Mouse (Mus musculus) hindbrain, embryonic 14.5 days (tissue): ENCODE measurements around the gene Acadvl. TPM values are rescaled to one million over a fixed set of nuclear protein-coding genes. Genes with fewer than 3 reads are reported as not detected.

Experiments
- ATAC-seq: fragments of 200-750 bp; cut with Nextera tagmentation; 2 replicates; pipeline ENCODE4 v1.8.0; 2017; ENCODE audit warnings: moderate number of reproducible peaks, mild to moderate bottlenecking, moderate TSS enrichment, moderate library complexity; ENCODE audit not compliant: low FRiP score
- DNase-seq: peaks from one replicate; pipeline ENCODE4 v3.0.0-alpha.2; 2015; ENCODE audit warnings: low spot score
- H3K27ac ChIP-seq: fragments of 300-500 bp; sonication (generic); 2 replicates; pipeline ENCODE4 v1.5.1; 2014; ENCODE audit warnings: mild to moderate bottlenecking, moderate library complexity
- H3K27me3 ChIP-seq: fragments of 300-500 bp; sonication (generic); 2 replicates; pipeline ENCODE4 v1.6.1; 2014; ENCODE audit warnings: mild to moderate bottlenecking, low read length, mixed read lengths; ENCODE audit not compliant: control insufficient read depth, insufficient read depth
- H3K36me3 ChIP-seq: fragments of 300-500 bp; sonication (generic); replicated peaks from 2 replicates; pipeline ENCODE4 v1.6.1; 2014; ENCODE audit not compliant: control insufficient read depth, insufficient read depth
- H3K4me1 ChIP-seq: fragments of 300-500 bp; sonication (generic); replicated peaks from 2 replicates; pipeline ENCODE4 v1.6.1; 2014; ENCODE audit warnings: antibody characterized with exemption, low read length, mixed read lengths; ENCODE audit not compliant: control insufficient read depth, insufficient read depth
- H3K4me2 ChIP-seq: fragments of 300-500 bp; sonication (generic); replicated peaks from 2 replicates; pipeline ENCODE4 v1.6.1; 2014; ENCODE audit warnings: mild to moderate bottlenecking, moderate library complexity
- H3K4me3 ChIP-seq: fragments of 300-500 bp; sonication (generic); replicated peaks from 2 replicates; pipeline ENCODE4 v1.5.1; 2014; ENCODE audit warnings: mild to moderate bottlenecking, low read length
- H3K9ac ChIP-seq: fragments of 300-500 bp; sonication (generic); 2 replicates; pipeline ENCODE4 v1.6.1; 2014
- H3K9me3 ChIP-seq: fragments of 300-500 bp; sonication (generic); 2 replicates; pipeline ENCODE4 v1.6.1; 2016; ENCODE audit warnings: low read length; ENCODE audit not compliant: control insufficient read depth
- WGBS: fragments of 180-500 bp; shearing (Covaris S2); extraction: QIAGEN DNeasy Blood & Tissue Kit; methylation state at CpG from one replicate; pipeline ENCODE4 v1.1.7; 2014; 5-methylcytosine and 5-hydroxymethylcytosine counted together
- microRNA counts: library from miRNA; unstranded; fragments of <30 nt; microRNA quantifications from one replicate; lab custom pipeline; 2016
- microRNA-seq: library from miRNA; unstranded; fragments of <30 nt; microRNA quantifications from one replicate; pipeline ENCODE4, GENCODE M21; 2016
- polyA plus RNA-seq: library from polyadenylated mRNA; unstranded; fragments of >200 nt; fragmentation: Nextera tagmentation; extraction: Ambion mirVana; gene quantifications from 2 replicates; pipeline ENCODE4 v1.2.1, GENCODE M21; 2014

The Acadvl gene
- polyA plus RNA-seq, 1 experiment from 2014 or later, result 56.1 TPM

- no peak within 1 kb of the TSS for H3K4me2 ChIP-seq
- peaks cover 78% of the 10 kb centered on the region for H3K27me3 ChIP-seq
- H3K27ac ChIP-seq, result no peak within 1 kb of the TSS
- 12% methylated on average over 24 of the region's 24 CpGs for WGBS
- DNase-seq (no peak), ATAC-seq (no peak)
- H3K4me3 ChIP-seq, result no peak within 1 kb of the TSS; the same call in 1 of the 2 replicates
- H3K9ac ChIP-seq, result no peak within 1 kb of the TSS
- H3K36me3 ChIP-seq, result peaks cover 19% of the 10 kb centered on the region
- H3K4me1 ChIP-seq, result 0 out of 2 replicates have a peak, but pooled peaks cover 7% of the 10 kb centered on the region
- H3K9me3 ChIP-seq, result no peaks in the 10 kb centered on the region
Observed at GRCm38 (mm10) chr11:69964650-69965270, 50.5 kb downstream of the Acadvl start, which contains the start of gene Cldn7. Gene Cldn7 (plus strand): TSS chr11:69964779.

- no peak for ATAC-seq
- H3K9ac ChIP-seq, result no peak overlapping the region
- H3K4me1 ChIP-seq, result 0 out of 2 replicates have a peak, but pooled peaks cover 7% of the 10 kb centered on the region
- no peak for DNase-seq
- H3K27me3 ChIP-seq, result peaks cover 58% of the 10 kb centered on the region
- H3K9me3 ChIP-seq, result no peaks in the 10 kb centered on the region
- WGBS, result 51% methylated on average over 5 of the region's 5 CpGs
- no peak overlapping the region for H3K27ac ChIP-seq
- H3K36me3 ChIP-seq, result no peaks in the 10 kb centered on the region
- H3K4me3 ChIP-seq, result no peak overlapping the region
- no peak overlapping the region for H3K4me2 ChIP-seq
Observed at GRCm38 (mm10) chr11:69961841-69962240, 53.4 kb downstream of the Acadvl start.

GRCm38 (mm10) chr11:69960616-69961015 lies 54.6 kb downstream of the Acadvl start:
- Histone ChIP-seq H3K4me1 (0 out of 2 replicates have a peak, but pooled peaks cover 2% of the 10 kb centered on the region), H3K9me3 (no peaks in the 10 kb centered on the region), H3K27me3 (peaks cover 46% of the 10 kb centered on the region), H3K4me3 (no peak overlapping the region), H3K27ac (no peak overlapping the region), H3K4me2 (no peak overlapping the region), H3K36me3 (no peaks in the 10 kb centered on the region), H3K9ac (no peak overlapping the region)
- ATAC-seq (no peak), DNase-seq (no peak)
- 28% methylated on average over 5 of the region's 5 CpGs for WGBS

MicroRNAs encoded within 50 kb of the gene (microRNA counts, 519-probe panel; counts per million panel counts)
- not detected for microRNA mmu-miR-324-3p (lab: Ali Mortazavi, UCI)
- microRNA mmu-miR-324-5p (lab: Ali Mortazavi, UCI), result 5,198 counts per million, percentile 62 among the panel's probes with 10 or more counts

Small RNA genes lying within 50 kb of the gene (microRNA-seq; reads per million reads assigned to microRNA genes)
- gene Gm44349, result not detected
- gene Mir324, result 4,128 reads per million, percentile 89 among the genes with 10 or more reads in this experiment

Other genes starting within 250 kb of the Acadvl start
- 4.6 TPM in 2 replicates for gene Zbtb4, start 249.5 kb downstream of the Acadvl start, polyA plus RNA-seq
- gene Chrnb1, start 219.5 kb downstream of the Acadvl start, polyA plus RNA-seq, result 1.4 and 1.6 TPM in 2 replicates
- gene Fgf11, start 213.6 kb downstream of the Acadvl start, polyA plus RNA-seq, result 4.3 TPM in 2 replicates
- 0.90 and 1.9 TPM in 2 replicates for gene Tmem102, start 209.8 kb downstream of the Acadvl start, polyA plus RNA-seq
- gene Gm39566, start 200.1 kb downstream of the Acadvl start, polyA plus RNA-seq, result not detected in 2 replicates
- not detected in 2 replicates for gene Spem2, start 196.9 kb downstream of the Acadvl start, polyA plus RNA-seq
- 0.40 and 0.44 TPM in 2 replicates for gene Spem1, start 193.2 kb downstream of the Acadvl start, polyA plus RNA-seq
- gene Nlgn2, start 177.6 kb downstream of the Acadvl start, polyA plus RNA-seq, result 22.3 and 24.7 TPM in 2 replicates
- 321 and 409 TPM in 2 replicates for gene Tmem256, start 176.9 kb downstream of the Acadvl start, polyA plus RNA-seq
- gene Plscr3, start 169.0 kb downstream of the Acadvl start, polyA plus RNA-seq, result 39.3 and 39.8 TPM in 2 replicates
- not detected in 2 replicates for gene Tnk1, start 156.7 kb downstream of the Acadvl start, polyA plus RNA-seq
- not detected in 2 replicates for gene Tmem95, start 137.4 kb downstream of the Acadvl start, polyA plus RNA-seq
- gene Kctd11, start 134.0 kb downstream of the Acadvl start, polyA plus RNA-seq, result 2.2 and 2.3 TPM in 2 replicates
- 0.20 and 0.33 TPM in 2 replicates for gene Acap1, start 119.9 kb downstream of the Acadvl start, polyA plus RNA-seq
- gene 2810408A11Rik, start 114.4 kb downstream of the Acadvl start, polyA plus RNA-seq, result 5.4 and 7.6 TPM in 2 replicates
- 25.6 and 28.1 TPM in 2 replicates for gene Neurl4, start 114.3 kb downstream of the Acadvl start, polyA plus RNA-seq
- gene Gps2, start 101.5 kb downstream of the Acadvl start, polyA plus RNA-seq, result 50.4 and 56.5 TPM in 2 replicates
- 1,061 and 1,077 TPM in 2 replicates for gene Eif5a, start 93.5 kb downstream of the Acadvl start, polyA plus RNA-seq
- gene Ybx2, start 79.6 kb downstream of the Acadvl start, polyA plus RNA-seq, result 7.1 and 7.3 TPM in 2 replicates
- 2.2 and 2.3 TPM in 2 replicates for gene Slc2a4, start 67.2 kb downstream of the Acadvl start, polyA plus RNA-seq
- gene Cldn7, start 50.6 kb downstream of the Acadvl start, polyA plus RNA-seq, result 0.32 and 0.47 TPM in 2 replicates
- gene Ctdnep1, start 34.3 kb downstream of the Acadvl start, polyA plus RNA-seq, result 25.5 and 29.4 TPM in 2 replicates
- gene Elp5, start 32.9 kb downstream of the Acadvl start, polyA plus RNA-seq, result 168 and 169 TPM in 2 replicates
- gene Gabarap, start 24.3 kb downstream of the Acadvl start, polyA plus RNA-seq, result 624 and 628 TPM in 2 replicates
- 38.0 and 38.4 TPM in 2 replicates for gene Phf23, start 19.6 kb downstream of the Acadvl start, polyA plus RNA-seq
- gene Dvl2, start 14.8 kb downstream of the Acadvl start, polyA plus RNA-seq, result 17.9 and 20.9 TPM in 2 replicates
- gene Dlg4, start 1.5 kb upstream of the Acadvl start, polyA plus RNA-seq, result 25.6 and 26.6 TPM in 2 replicates
- 2.4 and 4.1 TPM in 2 replicates for gene Asgr1, start 38.7 kb upstream of the Acadvl start, polyA plus RNA-seq
- not detected in 2 replicates for gene Asgr2, start 77.2 kb upstream of the Acadvl start, polyA plus RNA-seq
- 0.93 and 1.1 TPM in 2 replicates for gene Mgl2, start 114.9 kb upstream of the Acadvl start, polyA plus RNA-seq
- 0.78 and 1.2 TPM in 2 replicates for gene Clec10a, start 140.8 kb upstream of the Acadvl start, polyA plus RNA-seq
- gene Slc16a11, start 197.3 kb upstream of the Acadvl start, polyA plus RNA-seq, result 3.5 and 4.7 TPM in 2 replicates
- 12.9 and 13.4 TPM in 2 replicates for gene Slc16a13, start 205.7 kb upstream of the Acadvl start, polyA plus RNA-seq
- 5.0 and 5.2 TPM in 2 replicates for gene Bcl6b, start 214.4 kb upstream of the Acadvl start, polyA plus RNA-seq
- 155 and 161 TPM in 2 replicates for gene 0610010K14Rik, start 222.5 kb upstream of the Acadvl start, polyA plus RNA-seq
- 12.6 and 15.9 TPM in 2 replicates for gene Gm21988, start 224.4 kb upstream of the Acadvl start, polyA plus RNA-seq
- gene Rnasek, start 224.4 kb upstream of the Acadvl start, polyA plus RNA-seq, result 342 and 388 TPM in 2 replicates
- gene Alox12, start 239.9 kb upstream of the Acadvl start, polyA plus RNA-seq, result 1.7 and 2.1 TPM in 2 replicates